Mouse (Mus musculus): ENCODE results near the gene Arl11. TPM values are rescaled to one million over a fixed set of nuclear protein-coding genes. Genes with fewer than 3 reads are reported as not detected.

Arl11 gene
- polyA plus RNA-seq (2015; fragmentation: Nextera tagmentation; extraction: Ambion mirVana) = 1.7 and 2.5 TPM in 2 replicates

DNA sequence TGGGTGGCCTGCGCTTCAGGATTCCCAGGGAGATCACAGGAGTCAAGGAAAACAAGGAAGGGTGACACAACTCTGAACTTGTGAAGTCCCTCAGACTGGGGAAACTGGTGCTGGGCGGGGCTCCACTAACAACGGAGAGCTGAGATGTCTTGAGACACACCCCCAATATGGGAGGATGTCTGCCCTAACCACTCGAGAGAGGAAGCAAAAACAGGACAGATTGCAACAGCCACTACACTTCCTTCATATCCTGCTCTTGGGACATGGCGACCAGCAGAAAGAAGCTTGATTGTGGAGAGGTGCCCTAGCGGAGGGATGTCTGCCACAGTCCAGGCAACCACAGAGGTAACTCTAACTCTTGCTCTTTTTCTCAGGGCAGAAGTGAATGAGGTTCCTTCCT is at the start of gene Arl11:
Gene Arl11, plus strand, starts transcription at position 161 of the 400 bp plus-strand sequence.

DNA sequence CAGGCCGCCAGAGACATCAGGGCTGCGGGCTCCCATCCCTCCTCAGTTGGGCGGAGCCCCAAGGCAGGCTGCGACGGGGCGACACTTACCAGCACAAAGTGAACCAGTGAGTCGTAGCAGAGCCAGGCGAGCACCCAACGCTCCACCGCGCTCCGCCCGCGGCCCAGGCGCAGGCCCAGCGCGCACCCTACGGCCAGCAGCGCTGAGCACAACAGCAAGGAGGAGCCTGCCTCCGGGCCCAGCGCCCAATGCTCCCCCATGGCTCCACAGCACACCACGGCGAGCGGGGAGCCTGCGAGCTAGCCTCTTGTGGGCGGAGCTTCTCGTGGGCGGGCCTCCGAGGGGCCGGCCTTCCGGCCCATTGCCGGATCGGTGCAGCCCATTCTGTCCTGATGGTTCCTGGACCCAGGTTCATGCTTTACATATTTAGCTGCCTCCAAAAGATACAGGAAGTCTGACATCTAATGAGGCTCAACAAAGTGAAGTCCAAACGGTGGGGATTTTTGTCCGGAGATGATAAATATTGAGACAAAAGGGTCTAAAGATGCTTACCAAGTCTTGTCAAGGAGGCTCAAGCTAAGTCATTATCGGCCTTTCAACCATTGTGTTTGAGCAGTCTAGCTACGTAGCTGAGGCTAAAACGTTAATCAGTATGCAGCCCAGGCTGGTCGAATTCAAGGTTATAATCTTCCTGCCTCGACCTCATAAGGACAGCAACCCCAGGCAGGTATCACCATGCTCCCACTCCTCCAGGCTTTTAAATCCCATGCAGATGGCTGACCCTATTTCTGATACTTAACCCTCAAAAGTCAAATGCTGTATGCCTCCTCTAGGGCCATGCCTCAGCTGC is 50.8 kb downstream of the Arl11 start, which contains the start of gene Ebpl:
Gene Ebpl, minus strand, starts transcription at position 309 of the 850 bp plus-strand sequence.

Other genes with a start within 250 kb of the Arl11 start
- 2.5 and 3.0 TPM in 2 replicates for gene Sacs, start 171.3 kb upstream of the Arl11 start, polyA plus RNA-seq (2015; fragmentation: Nextera tagmentation; extraction: Ambion mirVana)
- gene Sgcg, start 51.3 kb upstream of the Arl11 start, polyA plus RNA-seq (2015; fragmentation: Nextera tagmentation; extraction: Ambion mirVana) = 2.6 and 3.1 TPM in 2 replicates
- gene Ebpl, start 50.7 kb downstream of the Arl11 start, polyA plus RNA-seq (2015; fragmentation: Nextera tagmentation; extraction: Ambion mirVana) = 10.8 and 11.3 TPM in 2 replicates
- gene Kpna3, start 130.1 kb downstream of the Arl11 start, polyA plus RNA-seq (2015; fragmentation: Nextera tagmentation; extraction: Ambion mirVana) = 24.5 and 31.6 TPM in 2 replicates
- gene Spryd7, start 247.1 kb downstream of the Arl11 start, polyA plus RNA-seq (2015; fragmentation: Nextera tagmentation; extraction: Ambion mirVana) = 21.1 and 23.0 TPM in 2 replicates

Data from urinary bladder, postnatal 0 days (tissue).